Comparison of ENCODE assay signal across 14 mouse cellular contexts in the genomic region with DNA sequence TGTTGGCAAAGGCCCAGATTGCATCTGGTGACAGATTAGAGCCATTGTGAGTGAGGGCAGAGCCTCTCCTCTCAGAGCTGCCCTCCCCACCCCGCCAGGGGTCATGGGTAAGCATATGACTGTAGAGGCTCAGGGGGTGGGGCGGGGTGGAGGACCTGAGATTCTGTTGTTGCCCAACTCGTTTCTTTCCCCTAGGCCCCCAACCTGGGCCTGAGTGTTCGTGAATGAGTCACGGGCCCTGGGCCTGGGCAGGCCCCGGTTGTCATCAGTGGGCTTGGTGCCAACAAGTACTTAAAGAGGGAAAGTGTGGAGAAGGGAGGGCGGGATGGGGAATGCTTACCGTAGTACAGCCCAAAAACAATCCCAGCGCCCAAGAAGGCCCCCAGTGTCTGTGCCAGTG. TPM values are rescaled to one million over a fixed set of nuclear protein-coding genes. Genes with fewer than 3 reads are reported as not detected.
DNase-seq lines count a peak whose midpoint lies in the region; ATAC-seq and TF ChIP-seq lines count a peak whose summit lies in the region.
"Had no signal": no experiment of that assay in that cellular context is flagged by ENCODE, and none has a peak within 500 bp of the region (broad histone marks: within the 10 kb centered on the region; RNA-seq: fewer than 3 reads in every experiment).

No protein-coding gene starts in this region.

- H3K27me3 ChIP-seq in heart, embryonic 15.5 days, result peaks cover 17% of the 10 kb centered on the region
- H3K27me3 ChIP-seq in heart, adult 2 months (ENCODE audit: control insufficient read depth, insufficient read depth, low read length), result peaks cover 2% of the 10 kb centered on the region
- peaks cover 8% of the 10 kb centered on the region; the same call in 1 of the 2 replicates for H3K27me3 ChIP-seq in intestine, embryonic 16.5 days (replicated peaks; ENCODE audit: control insufficient read depth, insufficient read depth, low read length)
- peaks cover 4% of the 10 kb centered on the region; the same call in 1 of the 2 replicates for H3K27me3 ChIP-seq in stomach, embryonic 15.5 days (replicated peaks)

- no peak for TF ChIP-seq CTCF in heart, adult 2 months (IDR thresholded peaks at IDR 0.05)

- H3K9ac ChIP-seq in heart, embryonic 15.5 days, result no peak overlapping the region
- H3K9ac ChIP-seq in heart, adult 2 months (ENCODE audit: low read depth, low read length), result no peak overlapping the region
- no peak overlapping the region for H3K9ac ChIP-seq in intestine, embryonic 16.5 days (ENCODE audit: low read depth, low read length)
- no peak overlapping the region for H3K9ac ChIP-seq in stomach, embryonic 15.5 days
- H3K9ac ChIP-seq: limb, embryonic 12.5 days; midbrain, embryonic 12.5 days had no signal

- TF ChIP-seq EP300 in heart, adult 2 months (IDR thresholded peaks at IDR 0.05; ENCODE audit: insufficient read depth, low read depth, low read length), result no peak

- peak overlapping the region; percentile 14 for H3K4me2 ChIP-seq in heart, embryonic 15.5 days
- no peak overlapping the region for H3K4me2 ChIP-seq in intestine, embryonic 16.5 days (ENCODE audit: low read depth, low read length)
- no peak overlapping the region for H3K4me2 ChIP-seq in stomach, embryonic 15.5 days
- H3K4me2 ChIP-seq: limb, embryonic 12.5 days; midbrain, embryonic 12.5 days had no signal

- no peaks in the 10 kb centered on the region for H3K79me2 ChIP-seq in heart, adult 2 months (replicated peaks; ENCODE audit: control insufficient read depth, insufficient read depth, low read length)

- 20% methylated on average over 9 of the region's 9 CpGs for WGBS in heart, embryonic 15.5 days
- 34% methylated on average over 9 of the region's 9 CpGs for WGBS in heart, adult 2 months
- 42% methylated on average over 9 of the region's 9 CpGs for WGBS in intestine, embryonic 16.5 days
- WGBS in stomach, embryonic 15.5 days, result 43% methylated on average over 9 of the region's 9 CpGs

- no peak overlapping the region for H3K4me3 ChIP-seq in heart, embryonic 15.5 days
- H3K4me3 ChIP-seq in heart, adult 2 months, result no peak overlapping the region
- no peak overlapping the region for H3K4me3 ChIP-seq in intestine, embryonic 16.5 days (ENCODE audit: low read length)
- H3K4me3 ChIP-seq in stomach, embryonic 15.5 days (replicated peaks), result no peak overlapping the region
- H3K4me3 ChIP-seq: limb, embryonic 12.5 days; midbrain, embryonic 12.5 days had no signal

- TF ChIP-seq POLR2A in heart, adult 2 months (IDR thresholded peaks at IDR 0.05; ENCODE audit: insufficient read depth, low read depth, low read length), result no peak

- DNase-seq in heart, adult 2 months, result no peak
- peak; percentile 82 for DNase-seq in MN1 (ENCODE audit: low spot score)
- DNase-seq in kidney, postnatal 25 days, result no peak
- no peak for DNase-seq in frontal cortex, adult 2 months (ENCODE audit: extremely low spot score in 1 of 2, low spot score in 1 of 2)
- DNase-seq: kidney, postnatal 36 days had no signal

- no peaks in the 10 kb centered on the region for H3K36me3 ChIP-seq in heart, embryonic 15.5 days
- H3K36me3 ChIP-seq in heart, adult 2 months (ENCODE audit: control insufficient read depth, insufficient read depth, low read length), result no peaks in the 10 kb centered on the region
- no peaks in the 10 kb centered on the region for H3K36me3 ChIP-seq in intestine, embryonic 16.5 days (ENCODE audit: control insufficient read depth, insufficient read depth, low read length)
- H3K36me3 ChIP-seq in stomach, embryonic 15.5 days, result no peaks in the 10 kb centered on the region
- H3K36me3 ChIP-seq: limb, embryonic 12.5 days; midbrain, embryonic 12.5 days had no signal

- no peak overlapping the region; the same call in 1 of the 2 replicates for H3K27ac ChIP-seq in heart, embryonic 15.5 days
- H3K27ac ChIP-seq in heart, adult 2 months, result no peak overlapping the region
- no peak overlapping the region for H3K27ac ChIP-seq in intestine, embryonic 16.5 days (ENCODE audit: low read length)
- H3K27ac ChIP-seq in stomach, embryonic 15.5 days, result peak overlapping the region; percentile 31; the same call in 1 of the 2 replicates
- H3K27ac ChIP-seq: limb, embryonic 12.5 days; midbrain, embryonic 12.5 days had no signal

- peak; percentile 61 for ATAC-seq in heart, embryonic 15.5 days (replicated peaks; ENCODE audit: insufficient number of reproducible peaks, insufficient read depth, low FRiP score, low read depth)
- ATAC-seq in intestine, embryonic 16.5 days, result peak; percentile 65
- ATAC-seq in stomach, embryonic 15.5 days (ENCODE audit: insufficient read depth, low FRiP score, low read depth), result peak; percentile 70
- ATAC-seq in frontal cortex, adult (ENCODE audit: low TSS enrichment), result no peak

- H3K9me3 ChIP-seq in heart, embryonic 15.5 days (replicated peaks), result no peaks in the 10 kb centered on the region
- no peaks in the 10 kb centered on the region for H3K9me3 ChIP-seq in intestine, embryonic 16.5 days (ENCODE audit: control insufficient read depth, low read length)
- H3K9me3 ChIP-seq in stomach, embryonic 15.5 days, result no peaks in the 10 kb centered on the region
- H3K9me3 ChIP-seq: limb, embryonic 12.5 days; midbrain, embryonic 12.5 days had no signal

- intact Hi-C loops in heart, adult 2 months (cut with DNase I), result no loop called here

- peaks cover 41% of the 10 kb centered on the region for H3K4me1 ChIP-seq in heart, embryonic 15.5 days (replicated peaks)
- no peaks in the 10 kb centered on the region for H3K4me1 ChIP-seq in heart, adult 2 months (ENCODE audit: control insufficient read depth, insufficient read depth, low read length)
- peaks cover 40% of the 10 kb centered on the region for H3K4me1 ChIP-seq in intestine, embryonic 16.5 days (ENCODE audit: control insufficient read depth, insufficient read depth, low read length)
- peaks cover 34% of the 10 kb centered on the region for H3K4me1 ChIP-seq in stomach, embryonic 15.5 days

RNA-seq across cellular contexts. Expression of gene Aqp3, which starts 3.6 kb away (rescaled TPM):
- 0.49 and 3.1 TPM in 2 replicates for polyA plus RNA-seq in heart, embryonic 15.5 days (2015; fragmentation: Nextera tagmentation; extraction: Ambion mirVana)
- total RNA-seq in heart, adult 2 months (2021), result not detected
- 0.20 and 4.2 TPM in 2 replicates for polyA plus RNA-seq in heart, adult 2 months (2012; rRNA removed)
- polyA plus RNA-seq in intestine, embryonic 16.5 days (2015; fragmentation: Nextera tagmentation; extraction: Ambion mirVana), result 4.4 and 4.5 TPM in 2 replicates
- 44.5 and 73.3 TPM in 2 replicates for polyA plus RNA-seq in stomach, embryonic 15.5 days (2015; fragmentation: Nextera tagmentation; extraction: Ambion mirVana)
- polyA plus RNA-seq in frontal cortex, adult 2 months (2012; rRNA removed), result 0.26 and 1.1 TPM in 2 replicates
- total RNA-seq: common myeloid progenitor, adult 5-6 weeks; granulocyte monocyte progenitor cell, adult 5-6 weeks had no signal

RNA-seq across cellular contexts. Expression of gene Nol6, which starts 29.9 kb away (rescaled TPM):
- polyA plus RNA-seq in heart, embryonic 15.5 days (2015; fragmentation: Nextera tagmentation; extraction: Ambion mirVana), result 12.8 and 20.2 TPM in 2 replicates
- total RNA-seq in heart, adult 2 months (2021), result 10 to 100 TPM; 14.9 to 16.4 TPM
- polyA plus RNA-seq in heart, adult 2 months (2012; rRNA removed), result 17.6 and 21.2 TPM in 2 replicates
- polyA plus RNA-seq in intestine, embryonic 16.5 days (2015; fragmentation: Nextera tagmentation; extraction: Ambion mirVana), result 20.0 and 21.8 TPM in 2 replicates
- 20.1 and 25.2 TPM in 2 replicates for polyA plus RNA-seq in stomach, embryonic 15.5 days (2015; fragmentation: Nextera tagmentation; extraction: Ambion mirVana)
- polyA plus RNA-seq in frontal cortex, adult 2 months (2012; rRNA removed), result 64.1 and 67.0 TPM in 2 replicates

RNA-seq across cellular contexts. Expression of gene Ube2r2, which starts 41.2 kb away (rescaled TPM):
- 70.6 and 73.1 TPM in 2 replicates for polyA plus RNA-seq in heart, embryonic 15.5 days (2015; fragmentation: Nextera tagmentation; extraction: Ambion mirVana)
- 100 to 1,000 TPM; 121 to 133 TPM for total RNA-seq in heart, adult 2 months (2021)
- 52.7 and 72.9 TPM in 2 replicates for polyA plus RNA-seq in heart, adult 2 months (2012; rRNA removed)
- 53.5 and 65.4 TPM in 2 replicates for polyA plus RNA-seq in intestine, embryonic 16.5 days (2015; fragmentation: Nextera tagmentation; extraction: Ambion mirVana)
- 67.0 and 68.6 TPM in 2 replicates for polyA plus RNA-seq in stomach, embryonic 15.5 days (2015; fragmentation: Nextera tagmentation; extraction: Ambion mirVana)
- 167 and 168 TPM in 2 replicates for polyA plus RNA-seq in frontal cortex, adult 2 months (2012; rRNA removed)

RNA-seq across cellular contexts. Expression of gene Aqp7, which starts 46.4 kb away (rescaled TPM):
- 0.44 and 0.87 TPM in 2 replicates for polyA plus RNA-seq in heart, embryonic 15.5 days (2015; fragmentation: Nextera tagmentation; extraction: Ambion mirVana)
- 10 to 100 TPM; 21.6 to 33.0 TPM for total RNA-seq in heart, adult 2 months (2021)
- polyA plus RNA-seq in heart, adult 2 months (2012; rRNA removed), result 32.7 and 53.4 TPM in 2 replicates
- polyA plus RNA-seq in intestine, embryonic 16.5 days (2015; fragmentation: Nextera tagmentation; extraction: Ambion mirVana), result 0.56 and 0.83 TPM in 2 replicates
- 0.35 and 0.42 TPM in 2 replicates for polyA plus RNA-seq in stomach, embryonic 15.5 days (2015; fragmentation: Nextera tagmentation; extraction: Ambion mirVana)
- 0.04 TPM in 1 of 2 replicates, not detected in the other for polyA plus RNA-seq in frontal cortex, adult 2 months (2012; rRNA removed)
- total RNA-seq: common myeloid progenitor, adult 5-6 weeks; granulocyte monocyte progenitor cell, adult 5-6 weeks had no signal
- polyA plus RNA-seq: forebrain, embryonic 11.5 days; limb, embryonic 12.5 days; midbrain, embryonic 12.5 days had no signal
